Mouse (Mus musculus) stomach, postnatal 0 days (tissue): ENCODE data around the gene Grm1. TPM values are rescaled to one million over a fixed set of nuclear protein-coding genes. Genes with fewer than 3 reads are reported as not detected.

Source experiments
- ATAC-seq: fragments of 200-750 bp; cut with Nextera tagmentation; 2 replicates; pipeline ENCODE4 v1.8.0; 2017; ENCODE audit not compliant: low FRiP score, low TSS enrichment
- DNase-seq: peaks from one replicate; pipeline ENCODE4 v3.0.0-alpha.2; 2016; ENCODE audit warnings: low spot score
- H3K27ac ChIP-seq: fragments of 300-500 bp; sonication (generic); replicated peaks from 2 replicates; pipeline ENCODE4 v1.5.1; 2014; ENCODE audit warnings: mild to moderate bottlenecking, control low read depth
- H3K27me3 ChIP-seq: fragments of 300-500 bp; sonication (generic); 2 replicates; pipeline ENCODE4 v1.6.1; 2014; ENCODE audit warnings: low read length; ENCODE audit not compliant: control insufficient read depth, insufficient read depth
- H3K36me3 ChIP-seq: fragments of 300-500 bp; sonication (generic); 2 replicates; pipeline ENCODE4 v1.6.1; 2014; ENCODE audit warnings: low read length, mixed read lengths; ENCODE audit not compliant: control insufficient read depth, insufficient read depth
- H3K4me1 ChIP-seq: fragments of 300-500 bp; sonication (generic); replicated peaks from 2 replicates; pipeline ENCODE4 v1.6.1; 2014; ENCODE audit warnings: antibody characterized with exemption; ENCODE audit not compliant: control insufficient read depth, insufficient read depth
- H3K4me2 ChIP-seq: fragments of 300-500 bp; sonication (generic); replicated peaks from 2 replicates; pipeline ENCODE4 v1.6.1; 2014; ENCODE audit warnings: low read depth, mild to moderate bottlenecking, control low read depth, moderate library complexity
- H3K4me3 ChIP-seq: fragments of 300-500 bp; sonication (generic); 2 replicates; pipeline ENCODE4 v1.5.1; 2014; ENCODE audit warnings: low read depth, low read length, control low read depth
- H3K9ac ChIP-seq: fragments of 300-500 bp; sonication (generic); 2 replicates; pipeline ENCODE4 v1.6.1; 2014; ENCODE audit warnings: mild to moderate bottlenecking, low read length, control low read depth, mixed read lengths
- H3K9me3 ChIP-seq: fragments of 300-500 bp; sonication (generic); 2 replicates; pipeline ENCODE4 v1.6.1; 2016; ENCODE audit warnings: low read length; ENCODE audit not compliant: control insufficient read depth
- CTCF ChIP-seq: IDR thresholded peaks from 2 replicates; pipeline ENCODE4 v1.5.1; 2016; ENCODE audit warnings: antibody characterized with exemption, low read depth, mild to moderate bottlenecking, moderate library complexity
- EP300 ChIP-seq: optimal IDR thresholded peaks from 2 replicates; pipeline ENCODE3; 2016; ENCODE audit warnings: antibody characterized with exemption
- WGBS: fragments of 180-500 bp; shearing (Covaris S2); extraction: QIAGEN DNeasy Blood & Tissue Kit; methylation state at CpG from one replicate; pipeline ENCODE4 v1.1.7; 2014; 5-methylcytosine and 5-hydroxymethylcytosine counted together
- polyA plus RNA-seq: library from polyadenylated mRNA; unstranded; fragments of >200 nt; fragmentation: Nextera tagmentation; extraction: Ambion mirVana; gene quantifications from 2 replicates; pipeline ENCODE4 v1.2.1, GENCODE M21; 2015

The Grm1 gene
- polyA plus RNA-seq, 1 experiment from 2014 or later = not detected

DNA sequence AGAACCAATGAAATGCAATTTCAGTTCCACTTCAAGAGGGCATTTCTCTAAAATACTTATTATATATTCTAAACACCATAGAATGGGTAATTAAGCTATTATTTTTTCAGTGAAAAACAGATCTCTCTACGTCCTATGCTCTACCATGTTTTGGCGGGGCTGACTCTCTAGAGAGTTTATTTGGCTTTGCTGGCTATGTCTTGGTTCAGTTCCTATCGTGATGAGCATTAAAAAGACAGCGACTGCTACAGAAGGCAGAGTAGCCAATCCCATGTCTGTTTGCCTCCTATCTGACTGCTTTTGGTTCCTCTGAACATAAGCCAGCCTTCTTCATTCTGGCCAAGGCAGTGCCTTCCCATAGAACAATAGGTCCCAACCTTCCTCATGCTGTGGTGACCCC is 425.5 kb downstream of the Grm1 start:
- 76% methylated on average over 4 of the region's 4 CpGs for WGBS

DNA sequence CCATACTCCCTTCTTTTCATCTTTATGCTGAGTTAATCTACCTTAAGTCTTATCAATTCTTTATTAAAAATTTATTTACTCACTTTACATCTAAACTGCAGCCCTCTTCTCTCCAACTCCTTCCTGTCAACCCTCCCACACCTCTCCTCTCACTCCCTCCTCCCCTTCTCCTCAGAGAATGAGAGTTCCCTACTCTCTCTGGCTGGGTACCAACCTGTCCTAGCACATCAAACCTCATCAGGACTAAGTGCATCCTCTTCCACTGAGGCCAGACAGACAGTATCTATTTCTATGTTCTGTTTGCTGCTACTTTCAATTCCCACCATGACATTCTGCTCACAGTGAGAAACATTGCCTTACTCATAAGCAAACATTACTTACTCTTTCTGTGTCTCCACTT is 426.2 kb downstream of the Grm1 start:
- no peak overlapping the region for H3K27ac ChIP-seq
- H3K4me3 ChIP-seq = no peak overlapping the region
- H3K27me3 ChIP-seq = no peaks in the 10 kb centered on the region
- H3K9ac ChIP-seq = no peak overlapping the region
- TF ChIP-seq CTCF = no peak
- TF ChIP-seq EP300 = no peak
- H3K4me2 ChIP-seq = no peak overlapping the region
- ATAC-seq (no peak), DNase-seq (no peak)
- H3K4me1 ChIP-seq = no peaks in the 10 kb centered on the region
- H3K36me3 ChIP-seq = no peaks in the 10 kb centered on the region
- H3K9me3 ChIP-seq = no peaks in the 10 kb centered on the region

More for the DNA sequence above, 425.5 kb downstream of the Grm1 start:
- Histone ChIP-seq H3K9ac (no peak overlapping the region), H3K27ac (no peak overlapping the region), H3K9me3 (no peaks in the 10 kb centered on the region), H3K4me2 (no peak overlapping the region), H3K27me3 (no peaks in the 10 kb centered on the region), H3K4me1 (no peaks in the 10 kb centered on the region), H3K4me3 (no peak overlapping the region), H3K36me3 (no peaks in the 10 kb centered on the region)
- DNase-seq (no peak), ATAC-seq (no peak)
- TF ChIP-seq CTCF (no peak), EP300 (no peak)

Other genes starting within 250 kb of the Grm1 start
- gene Shprh, start 67.1 kb upstream of the Grm1 start, polyA plus RNA-seq = 5.9 and 6.0 TPM in 2 replicates
- 12.6 and 13.0 TPM in 2 replicates for gene Fbxo30, start 199.0 kb upstream of the Grm1 start, polyA plus RNA-seq